Mouse (Mus musculus) liver, adult 2 months (tissue): ENCODE data around the gene Tppp.

Experiments used
- CTCF ChIP-seq: fragments of 200-500 bp; IDR thresholded peaks from 2 replicates; pipeline ENCODE4 v1.5.1; 2011; ENCODE audit warnings: low read depth, low read length, control low read depth
- POLR2A ChIP-seq: fragments of 200-500 bp; IDR thresholded peaks from 2 replicates; pipeline ENCODE4 v1.6.1; 2011; ENCODE audit warnings: low read length, control low read depth; ENCODE audit not compliant: insufficient read depth; ENCODE audit errors: extremely low read depth

GRCm38 (mm10) chr13:74010678-74011077 lies 1.5 kb downstream of the Tppp start:
- TF ChIP-seq POLR2A (no peak), CTCF (no peak)
